Mouse (Mus musculus) cerebellum, adult 11-12 months (tissue): ENCODE measurements at regions not wholly inside any gene's neighbourhood (a gene's known extent, or its start where the extent isn't known, plus 50 kb on each side); places are given as distances from the start of the nearest gene placed in this dataset.

Experiments
- DNase-seq: peaks from one replicate; pipeline ENCODE4 v3.0.0; 2022

DNA sequence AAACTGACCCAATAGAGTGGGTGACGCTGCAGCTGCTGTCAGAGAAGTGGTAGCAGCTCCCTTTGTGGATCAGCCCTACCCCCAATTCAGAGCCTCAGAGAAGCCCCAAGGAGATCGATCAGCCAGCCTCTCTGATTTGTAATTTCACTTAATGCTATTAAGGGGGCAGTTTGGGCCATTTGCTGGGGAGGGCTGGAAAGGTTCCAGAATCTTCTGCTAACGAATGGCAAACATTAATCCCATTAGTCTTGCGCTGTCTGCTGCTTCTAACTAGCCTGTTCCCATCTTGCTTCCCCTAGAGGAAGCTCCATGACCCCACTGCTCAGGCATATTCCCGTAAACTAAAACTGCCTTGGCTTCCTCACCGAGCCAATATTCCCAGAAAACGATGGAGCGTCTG lies 59.9 kb upstream of the Lrrn2 start:
- no peak for DNase-seq

- no peak for DNase-seq
Measured at GRCm38 (mm10) chr1:132818296-132818695, 61.8 kb upstream of the Lrrn2 start.

DNA sequence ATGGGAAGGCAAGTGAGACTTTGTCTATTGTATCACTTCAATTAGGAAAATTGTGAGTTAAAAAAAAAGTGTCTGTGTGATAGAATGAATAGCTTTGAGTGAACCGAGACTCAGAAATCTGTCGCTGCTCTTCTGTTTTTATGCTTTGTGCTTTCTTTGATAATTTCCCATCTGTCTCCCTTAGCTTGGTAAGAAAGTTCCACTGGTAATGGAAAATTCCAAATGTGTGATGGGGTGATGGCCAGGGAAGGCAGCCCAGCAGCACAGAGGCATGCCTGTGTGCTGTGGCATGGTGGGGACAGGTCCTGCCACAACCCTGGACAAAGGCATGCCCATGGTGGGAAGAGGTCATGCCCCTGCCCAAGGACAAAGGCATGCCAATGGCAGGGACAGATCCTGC lies 62.7 kb upstream of the Lrrn2 start:
- DNase-seq: no peak

DNA sequence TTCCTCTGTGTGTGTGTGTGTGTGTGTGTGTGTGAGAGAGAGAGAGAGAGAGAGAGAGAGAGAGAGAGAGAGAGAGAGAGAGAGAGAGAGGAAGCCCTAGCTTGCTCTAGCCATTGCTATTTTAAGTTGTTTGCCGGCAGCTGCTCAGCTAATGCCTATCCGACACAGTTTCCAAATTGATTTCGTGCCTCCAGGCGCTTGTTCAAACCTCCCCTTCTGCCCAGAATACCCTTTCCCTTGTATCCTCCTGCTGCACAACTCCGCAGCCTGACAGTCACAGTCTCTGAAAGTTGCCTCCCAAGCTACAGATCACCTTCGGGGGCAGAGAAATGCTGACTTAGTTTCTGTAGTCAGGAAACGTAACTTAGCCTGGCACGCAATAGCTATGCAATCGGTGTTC lies 63.9 kb upstream of the Nfasc start:
- DNase-seq: no peak

DNA sequence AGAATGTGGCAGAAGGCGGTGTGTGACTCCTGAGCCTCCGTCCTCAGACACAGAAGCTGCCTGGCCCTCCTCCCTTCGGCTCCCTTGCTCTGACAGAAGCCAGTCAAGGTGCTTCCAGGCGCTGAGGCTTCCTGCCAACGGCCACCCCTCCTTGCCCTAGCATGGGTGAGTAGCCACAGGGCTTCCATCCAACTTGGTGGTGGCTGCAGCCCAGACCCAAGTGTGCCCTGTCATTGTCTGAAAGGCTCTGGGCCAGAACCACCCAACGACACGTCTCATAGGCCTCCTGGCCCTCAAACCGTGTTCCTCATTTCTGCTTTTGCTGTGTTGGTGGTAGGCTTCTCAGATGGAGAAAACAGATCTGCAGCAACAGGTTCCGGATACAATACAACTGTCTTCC lies 62.2 kb upstream of the Nfasc start:
- peak; percentile 56 for DNase-seq

DNA sequence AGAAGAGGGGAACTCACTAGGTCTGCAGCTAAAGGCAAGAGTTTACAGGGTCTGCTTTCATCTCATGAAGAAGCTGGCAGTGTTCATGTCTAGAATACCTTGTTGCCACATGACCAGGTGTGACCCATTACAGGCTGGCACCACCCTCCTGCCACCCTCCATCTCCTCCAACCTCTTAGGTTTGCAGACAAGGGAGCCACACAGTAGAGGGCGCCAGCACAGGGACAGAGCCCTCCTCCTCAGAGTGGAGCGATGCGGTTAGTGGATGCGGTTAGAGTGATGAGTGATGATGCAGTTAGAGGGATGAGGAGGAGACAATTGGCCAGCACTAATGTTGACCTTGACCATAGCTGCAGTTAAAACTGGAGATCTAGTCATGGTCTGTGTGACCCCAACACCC lies 60.8 kb upstream of the Nfasc start:
- DNase-seq: peak; percentile 50

- DNase-seq: no peak
Measured at GRCm38 (mm10) chr1:132800285-132800684, 58.7 kb upstream of the Nfasc start.

DNA sequence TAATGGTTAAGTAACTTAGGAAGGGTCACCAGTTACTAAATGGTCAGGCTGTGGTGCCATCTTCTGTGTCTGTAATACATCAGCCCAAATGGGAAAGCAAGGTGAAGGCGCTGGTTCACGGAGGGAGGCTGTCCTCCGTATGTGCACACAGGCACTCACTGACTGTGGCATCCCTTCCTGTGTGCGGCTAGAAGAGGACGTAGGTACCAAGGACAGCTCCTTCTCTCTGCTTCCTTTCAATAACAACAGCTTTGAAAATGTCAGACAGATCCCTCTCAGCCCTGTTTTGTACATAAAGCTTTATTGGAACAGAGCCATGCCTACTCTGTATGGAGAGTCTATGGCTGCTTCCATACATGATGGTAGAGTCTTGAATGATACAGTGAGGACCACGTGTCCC lies 57.7 kb upstream of the Nfasc start:
- DNase-seq: no peak

DNA sequence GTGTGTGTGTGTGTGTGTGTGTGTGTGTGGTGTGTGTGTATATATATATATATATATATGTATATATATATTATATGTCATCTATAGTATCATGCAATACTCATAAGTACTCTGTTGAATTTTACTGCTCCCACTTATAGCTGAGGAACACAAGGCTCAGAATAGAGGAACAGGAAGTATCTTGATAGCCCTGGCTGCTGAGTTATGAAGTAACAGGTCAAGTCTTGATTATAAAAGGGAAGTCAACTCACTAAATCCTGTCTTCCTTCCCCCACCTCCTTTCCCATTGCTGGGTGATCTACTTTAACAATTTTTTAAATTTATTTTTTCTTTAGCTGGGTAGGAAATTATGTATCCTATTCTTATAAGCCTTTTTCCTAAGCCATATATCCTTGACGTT lies 52.9 kb upstream of the Nfasc start:
- no peak for DNase-seq
